Mouse (Mus musculus) myocyte (in vitro differentiated cells): ENCODE results near the gene Slc39a11.

Source experiments
- MAX ChIP-seq: IDR thresholded peaks from one replicate; pipeline ENCODE4 v1.6.1; 2011; ENCODE audit warnings: low read depth, mild to moderate bottlenecking, control low read depth
- MYOD1 ChIP-seq, 3 experiments: IDR thresholded peaks; one replicate each; pipeline ENCODE4 v1.6.1; 2011; ENCODE audit warnings: control low read depth in 2 of 3, low read depth in 2 of 3, mild to moderate bottlenecking in 2 of 3, moderate library complexity in 1 of 3; ENCODE audit not compliant: insufficient read length in 2 of 3, control insufficient read depth in 1 of 3
- POLR2A ChIP-seq: IDR thresholded peaks from one replicate; pipeline ENCODE4 v1.6.1; 2011; ENCODE audit warnings: low read depth, mild to moderate bottlenecking, control low read depth, moderate library complexity; ENCODE audit not compliant: insufficient read length

GRCm38 (mm10) chr11:113397394-113397793 is 252.5 kb downstream of the Slc39a11 start:
- TF ChIP-seq POLR2A: no peak
- TF ChIP-seq MYOD1 (IDR thresholded peaks at IDR 0.05; ENCODE audit: control insufficient read depth in 1 of 3, insufficient read length in 2 of 3, low read depth in 2 of 3): no peak
- no peak for TF ChIP-seq MAX
